Mouse (Mus musculus) adrenal gland (tissue): Measurements from ENCODE around the gene Armc10.
"Not testable (repeated sequence)": the region's sequence is repeated elsewhere in the genome, so short reads cannot be mapped to it uniquely, and the experiment has no call there.

ENCODE experiments used
- intact Hi-C: fragments of 180-260 bp; cut with DNase I; formaldehyde crosslinking; loops from one replicate; pipeline ENCODE4 v1.15.1; 2025

The Armc10 gene

GRCm38 (mm10) chr5:21663081-21663480 is 17.5 kb downstream of the Armc10 start:
- intact Hi-C loops: loop anchor here (5.0 kb wide), 1 partner anchor 39 kb away; the partner anchor contains the start of gene Napepld

GRCm38 (mm10) chr5:21667191-21668137 is 21.9 kb downstream of the Armc10 start:
- intact Hi-C loops: no loop called here

- intact Hi-C loops: no loop called here
These were observed 23.7 kb downstream of the Armc10 start for GRCm38 (mm10) chr5:21669307-21669706.

GRCm38 (mm10) chr5:21672812-21673635 is 27.4 kb downstream of the Armc10 start:
- intact Hi-C loops: no loop called here

GRCm38 (mm10) chr5:21673742-21674141 is 28.1 kb downstream of the Armc10 start:
- intact Hi-C loops: no loop called here

- intact Hi-C loops: no loop called here
These were observed 29.4 kb downstream of the Armc10 start for GRCm38 (mm10) chr5:21675019-21675418.

GRCm38 (mm10) chr5:21675494-21675893 is 29.9 kb downstream of the Armc10 start:
- intact Hi-C loops: no loop called here

GRCm38 (mm10) chr5:21677939-21678338 is 32.3 kb downstream of the Armc10 start:
- intact Hi-C loops: no loop called here

GRCm38 (mm10) chr5:21678363-21678762 is 32.8 kb downstream of the Armc10 start:
- intact Hi-C loops: no loop called here

- intact Hi-C loops: no loop called here
These were observed 34.4 kb downstream of the Armc10 start for GRCm38 (mm10) chr5:21680029-21680428.

GRCm38 (mm10) chr5:21680940-21681339 is 35.3 kb downstream of the Armc10 start:
- intact Hi-C loops: no loop called here

GRCm38 (mm10) chr5:21683811-21684210 is 38.2 kb downstream of the Armc10 start:
- intact Hi-C loops: no loop called here

GRCm38 (mm10) chr5:21685001-21685400 is 39.4 kb downstream of the Armc10 start:
- intact Hi-C loops: no loop called here

GRCm38 (mm10) chr5:21687042-21687441 is 41.4 kb downstream of the Armc10 start:
- intact Hi-C loops: no loop called here

- intact Hi-C loops: no loop called here
These were observed 46.6 kb downstream of the Armc10 start for GRCm38 (mm10) chr5:21692230-21692629.

GRCm38 (mm10) chr5:21693372-21693870 is 47.8 kb downstream of the Armc10 start:
- intact Hi-C loops: no loop called here

GRCm38 (mm10) chr5:21694854-21695490 is 49.4 kb downstream of the Armc10 start:
- intact Hi-C loops: no loop called here

GRCm38 (mm10) chr5:21699555-21699954 is 53.9 kb downstream of the Armc10 start:
- intact Hi-C loops: not testable (repeated sequence)

- intact Hi-C loops: loop anchor here (5.0 kb wide), 1 partner anchor 38 kb away; no protein-coding TSS in a partner anchor
These were observed 54.7 kb downstream of the Armc10 start for GRCm38 (mm10) chr5:21700272-21700821.

GRCm38 (mm10) chr5:21700934-21701333 is 55.3 kb downstream of the Armc10 start:
- intact Hi-C loops: loop anchor here (5.0 kb wide), 1 partner anchor 39 kb away; no protein-coding TSS in a partner anchor
